Mouse (Mus musculus): Measurements from ENCODE around the gene Zfp74. TPM values are rescaled to one million over a fixed set of nuclear protein-coding genes. Genes with fewer than 3 reads are reported as not detected.

Gene Zfp74
- 8.0 and 11.9 TPM in 2 replicates for polyA plus RNA-seq (2011; ENCODE audit: insufficient read length, low read depth, missing spikeins)

DNA sequence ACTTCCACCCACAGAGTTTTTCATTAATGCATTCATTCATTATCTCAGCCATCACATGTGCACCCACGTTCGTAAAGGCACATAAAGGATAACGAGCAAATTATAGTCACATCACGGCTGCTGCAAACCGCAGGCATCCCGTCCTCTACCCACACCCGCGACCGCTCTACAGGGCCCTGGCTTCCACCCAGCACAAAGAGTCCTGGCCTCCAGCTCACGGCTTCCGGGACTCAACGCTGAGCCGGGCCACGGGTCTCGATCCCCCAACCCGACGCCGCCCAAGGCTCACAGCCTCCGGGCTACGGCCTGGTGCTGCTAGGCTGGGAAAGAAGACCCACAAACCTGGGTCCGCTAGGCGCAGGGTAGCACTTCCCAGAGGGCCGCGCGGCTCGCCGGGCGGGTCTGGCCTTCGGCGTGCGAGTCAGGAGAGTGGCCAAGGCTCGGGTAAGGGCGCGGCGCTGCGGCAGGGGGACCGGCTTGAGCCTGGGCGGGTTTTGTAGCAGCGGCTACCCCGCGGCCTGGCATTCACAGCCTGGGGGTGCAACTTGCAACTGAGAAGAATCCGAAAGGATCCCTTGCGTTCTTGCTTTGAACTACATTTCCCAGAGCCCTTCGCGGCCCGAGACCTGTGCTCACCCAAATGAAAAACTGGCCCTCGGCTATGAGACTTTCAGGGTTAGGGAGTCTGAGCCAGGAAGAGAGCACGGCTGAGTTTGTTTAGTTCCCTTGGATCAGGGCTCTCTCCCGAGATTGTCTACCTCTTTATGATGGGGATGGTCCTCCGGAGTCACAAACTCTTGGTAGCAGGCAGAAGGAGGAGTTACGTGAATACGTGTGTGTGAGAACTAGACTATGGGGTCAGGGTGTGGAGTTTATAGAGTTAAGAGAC lies at the start of gene Zfp74:
Gene Zfp74 (minus strand): TSS at position 577 of the 889 bp plus-strand sequence.
- H3K4me1 ChIP-seq (ENCODE audit: control insufficient read depth, insufficient read depth, low read length): no peaks in the 10 kb centered on the region
- H3K27ac ChIP-seq (ENCODE audit: insufficient read depth, low read length): peak within 1 kb of the TSS; percentile 95
- TF ChIP-seq POLR2A (IDR thresholded peaks at IDR 0.05; ENCODE audit: low read depth, low read length) (peak; percentile 66), CTCF (IDR thresholded peaks at IDR 0.05; ENCODE audit: borderline replicate concordance, insufficient read depth, low read length) (no peak)
- H3K4me3 ChIP-seq (ENCODE audit: insufficient read depth, low read length): peak within 1 kb of the TSS; percentile 54

DNA sequence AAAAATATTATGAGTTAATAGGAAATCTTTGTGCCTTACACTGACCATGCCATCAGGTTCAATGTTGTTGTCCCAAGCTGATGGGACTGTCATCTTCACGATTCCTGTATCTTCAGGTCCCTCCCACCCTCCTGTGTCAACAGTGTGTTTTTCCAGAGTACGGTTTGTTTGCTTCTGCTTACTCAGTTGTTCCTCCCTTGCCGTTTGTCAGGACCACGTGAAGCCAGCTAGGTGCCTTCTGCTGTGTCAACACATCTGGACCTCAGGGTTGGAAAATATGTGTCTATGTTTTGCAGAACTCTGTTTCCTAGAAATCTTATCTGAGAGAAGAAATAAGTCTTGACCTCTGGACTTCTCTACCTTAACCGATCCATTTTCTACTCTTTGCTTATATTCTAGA lies 46.7 kb upstream of the Zfp74 start:
- TF ChIP-seq POLR2A (IDR thresholded peaks at IDR 0.05; ENCODE audit: low read depth, low read length): no peak
- no peak for TF ChIP-seq CTCF (IDR thresholded peaks at IDR 0.05; ENCODE audit: borderline replicate concordance, insufficient read depth, low read length)
- H3K4me1 ChIP-seq (ENCODE audit: control insufficient read depth, insufficient read depth, low read length): no peaks in the 10 kb centered on the region
- H3K27ac ChIP-seq (ENCODE audit: insufficient read depth, low read length): no peak overlapping the region
- no peak overlapping the region for H3K4me3 ChIP-seq (ENCODE audit: insufficient read depth, low read length)

DNA sequence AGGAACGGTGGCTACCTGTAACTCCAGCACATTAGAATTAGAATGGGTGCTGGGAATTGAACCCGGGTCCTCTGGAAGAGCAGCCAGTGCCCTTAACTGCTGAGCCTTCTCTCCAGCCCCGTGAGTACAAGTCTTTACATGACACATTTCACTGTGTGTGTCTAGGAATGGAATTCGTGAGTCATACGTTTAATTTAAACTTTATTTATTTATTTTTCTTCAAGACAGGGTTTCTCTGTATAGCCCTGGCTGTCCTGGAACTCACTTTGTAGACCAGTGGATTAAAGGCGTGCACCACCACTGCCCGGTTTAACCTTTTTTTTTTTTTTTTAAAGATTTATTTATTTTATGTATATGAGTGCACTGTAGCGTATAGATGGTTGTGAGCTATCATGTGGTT lies 41.2 kb upstream of the Zfp74 start:
- no peaks in the 10 kb centered on the region for H3K4me1 ChIP-seq (ENCODE audit: control insufficient read depth, insufficient read depth, low read length)
- H3K27ac ChIP-seq (ENCODE audit: insufficient read depth, low read length): peak overlapping the region; percentile 66
- no peak overlapping the region for H3K4me3 ChIP-seq (ENCODE audit: insufficient read depth, low read length)
- TF ChIP-seq CTCF (IDR thresholded peaks at IDR 0.05; ENCODE audit: borderline replicate concordance, insufficient read depth, low read length) (no peak), POLR2A (IDR thresholded peaks at IDR 0.05; ENCODE audit: low read depth, low read length) (no peak)

DNA sequence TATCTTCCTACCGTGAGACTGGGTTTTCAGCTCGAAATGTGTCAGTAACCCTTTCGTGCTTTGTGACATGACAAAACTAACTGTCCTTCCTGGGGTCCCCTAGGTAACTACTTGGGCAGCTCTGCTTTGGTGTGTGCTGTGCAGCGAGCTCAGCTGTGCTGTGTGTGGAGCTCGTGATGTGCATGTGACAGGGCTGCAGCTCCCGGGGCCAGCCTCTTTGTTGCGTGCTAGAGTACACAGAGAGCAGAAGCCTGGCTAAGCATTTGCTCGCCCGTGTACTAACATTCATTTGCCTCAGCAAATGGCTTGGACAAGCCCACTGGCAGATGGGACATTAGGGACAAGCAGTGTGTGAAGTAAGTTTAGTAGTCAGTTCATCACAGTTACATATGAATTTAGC lies 39.5 kb upstream of the Zfp74 start:
- no peak for TF ChIP-seq CTCF (IDR thresholded peaks at IDR 0.05; ENCODE audit: borderline replicate concordance, insufficient read depth, low read length)
- TF ChIP-seq POLR2A (IDR thresholded peaks at IDR 0.05; ENCODE audit: low read depth, low read length): no peak
- no peak overlapping the region for H3K27ac ChIP-seq (ENCODE audit: insufficient read depth, low read length)
- no peak overlapping the region for H3K4me3 ChIP-seq (ENCODE audit: insufficient read depth, low read length)
- H3K4me1 ChIP-seq (ENCODE audit: control insufficient read depth, insufficient read depth, low read length): no peaks in the 10 kb centered on the region

DNA sequence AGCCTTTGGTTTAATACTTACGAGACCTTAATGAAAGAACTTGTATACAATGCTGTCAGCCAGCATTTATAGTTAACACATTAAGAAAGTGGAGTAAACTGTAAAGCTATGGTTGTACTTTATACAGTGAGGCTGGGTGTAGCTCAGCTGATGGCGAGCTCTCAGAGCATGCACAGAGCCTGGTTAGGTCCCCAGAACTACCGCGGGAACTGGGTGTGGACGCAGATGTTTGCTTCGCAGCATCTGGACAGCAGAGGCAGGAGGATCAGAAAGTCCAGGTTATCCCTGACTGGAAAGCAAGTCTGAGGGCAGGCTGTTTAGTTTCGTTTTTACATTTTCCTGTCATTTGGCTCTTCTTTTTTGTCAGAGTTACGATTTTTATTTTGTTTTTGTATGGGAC lies 38.8 kb upstream of the Zfp74 start:
- Histone ChIP-seq H3K27ac (ENCODE audit: insufficient read depth, low read length) (no peak overlapping the region), H3K4me1 (ENCODE audit: control insufficient read depth, insufficient read depth, low read length) (no peaks in the 10 kb centered on the region), H3K4me3 (ENCODE audit: insufficient read depth, low read length) (no peak overlapping the region)
- TF ChIP-seq CTCF (IDR thresholded peaks at IDR 0.05; ENCODE audit: borderline replicate concordance, insufficient read depth, low read length) (no peak), POLR2A (IDR thresholded peaks at IDR 0.05; ENCODE audit: low read depth, low read length) (no peak)

DNA sequence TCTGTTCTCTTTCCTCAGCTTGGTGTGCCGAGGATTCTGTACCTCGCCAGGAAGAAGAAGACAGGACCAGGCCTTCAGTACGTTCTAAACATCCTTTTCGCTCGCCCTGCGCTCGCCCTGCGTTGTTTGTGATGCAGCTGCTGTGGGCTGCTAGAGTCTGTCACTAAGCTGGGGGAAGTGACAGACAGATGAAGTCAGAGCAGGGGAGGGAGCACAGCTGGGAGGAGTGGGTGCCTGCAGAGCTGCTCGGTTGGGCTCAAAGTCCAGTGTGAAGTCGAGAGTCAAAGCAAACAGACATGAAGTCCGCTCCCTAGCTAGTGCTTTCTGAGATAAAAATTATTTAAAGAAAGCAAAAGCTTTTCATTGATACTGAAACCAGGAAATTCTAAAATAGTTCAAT lies 35.1 kb upstream of the Zfp74 start:
- no peak for TF ChIP-seq CTCF (IDR thresholded peaks at IDR 0.05; ENCODE audit: borderline replicate concordance, insufficient read depth, low read length)
- no peak for TF ChIP-seq POLR2A (IDR thresholded peaks at IDR 0.05; ENCODE audit: low read depth, low read length)
- Histone ChIP-seq H3K27ac (ENCODE audit: insufficient read depth, low read length) (no peak overlapping the region), H3K4me3 (ENCODE audit: insufficient read depth, low read length) (no peak overlapping the region), H3K4me1 (ENCODE audit: control insufficient read depth, insufficient read depth, low read length) (peaks cover 6% of the 10 kb centered on the region; the same call in 1 of the 2 replicates)

DNA sequence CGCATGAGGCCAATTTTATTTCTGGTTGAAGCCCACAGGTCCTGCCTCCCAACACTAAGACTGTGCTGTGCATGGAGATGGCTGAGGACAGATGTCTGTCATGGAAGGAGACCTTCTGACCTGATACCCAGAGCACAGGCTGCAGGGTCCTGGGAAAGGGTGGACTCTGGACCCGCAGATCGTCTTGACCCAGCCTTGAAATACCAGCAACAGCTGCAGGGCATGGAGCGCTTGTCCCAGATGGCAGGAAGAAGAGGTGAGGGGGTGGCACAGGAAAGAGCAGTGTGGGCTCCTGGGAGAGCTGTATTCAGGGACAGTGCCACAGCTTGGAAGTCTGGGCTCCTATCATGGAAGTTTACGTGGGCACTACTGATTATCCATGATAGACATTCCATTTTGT lies 33.7 kb upstream of the Zfp74 start:
- Histone ChIP-seq H3K27ac (ENCODE audit: insufficient read depth, low read length) (no peak overlapping the region), H3K4me1 (ENCODE audit: control insufficient read depth, insufficient read depth, low read length) (peaks cover 6% of the 10 kb centered on the region; the same call in 1 of the 2 replicates), H3K4me3 (ENCODE audit: insufficient read depth, low read length) (no peak overlapping the region)
- TF ChIP-seq CTCF (IDR thresholded peaks at IDR 0.05; ENCODE audit: borderline replicate concordance, insufficient read depth, low read length) (no peak), POLR2A (IDR thresholded peaks at IDR 0.05; ENCODE audit: low read depth, low read length) (no peak)

DNA sequence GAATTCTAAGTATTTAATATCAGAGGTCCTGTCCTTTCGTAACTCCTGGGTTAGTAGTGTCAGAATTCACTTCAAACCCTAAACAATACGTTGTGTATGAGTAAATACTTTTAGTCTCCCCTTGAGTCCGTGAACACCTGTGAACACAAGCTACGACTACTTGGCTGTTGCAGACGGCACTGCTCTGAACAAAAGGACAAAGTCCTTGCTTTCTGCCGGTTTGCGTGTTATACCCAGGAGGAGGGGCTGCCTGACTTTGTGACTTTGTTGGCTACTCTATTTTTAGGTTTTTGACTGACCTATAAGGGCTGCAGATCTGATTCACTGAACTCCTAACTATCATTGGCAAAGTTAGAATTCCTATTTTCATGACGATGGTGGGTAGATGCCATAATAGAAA lies 32.2 kb upstream of the Zfp74 start:
- Histone ChIP-seq H3K4me3 (ENCODE audit: insufficient read depth, low read length) (no peak overlapping the region; the same call in 1 of the 2 replicates), H3K4me1 (ENCODE audit: control insufficient read depth, insufficient read depth, low read length) (peaks cover 11% of the 10 kb centered on the region), H3K27ac (ENCODE audit: insufficient read depth, low read length) (no peak overlapping the region)
- TF ChIP-seq POLR2A (IDR thresholded peaks at IDR 0.05; ENCODE audit: low read depth, low read length) (no peak), CTCF (IDR thresholded peaks at IDR 0.05; ENCODE audit: borderline replicate concordance, insufficient read depth, low read length) (no peak)

DNA sequence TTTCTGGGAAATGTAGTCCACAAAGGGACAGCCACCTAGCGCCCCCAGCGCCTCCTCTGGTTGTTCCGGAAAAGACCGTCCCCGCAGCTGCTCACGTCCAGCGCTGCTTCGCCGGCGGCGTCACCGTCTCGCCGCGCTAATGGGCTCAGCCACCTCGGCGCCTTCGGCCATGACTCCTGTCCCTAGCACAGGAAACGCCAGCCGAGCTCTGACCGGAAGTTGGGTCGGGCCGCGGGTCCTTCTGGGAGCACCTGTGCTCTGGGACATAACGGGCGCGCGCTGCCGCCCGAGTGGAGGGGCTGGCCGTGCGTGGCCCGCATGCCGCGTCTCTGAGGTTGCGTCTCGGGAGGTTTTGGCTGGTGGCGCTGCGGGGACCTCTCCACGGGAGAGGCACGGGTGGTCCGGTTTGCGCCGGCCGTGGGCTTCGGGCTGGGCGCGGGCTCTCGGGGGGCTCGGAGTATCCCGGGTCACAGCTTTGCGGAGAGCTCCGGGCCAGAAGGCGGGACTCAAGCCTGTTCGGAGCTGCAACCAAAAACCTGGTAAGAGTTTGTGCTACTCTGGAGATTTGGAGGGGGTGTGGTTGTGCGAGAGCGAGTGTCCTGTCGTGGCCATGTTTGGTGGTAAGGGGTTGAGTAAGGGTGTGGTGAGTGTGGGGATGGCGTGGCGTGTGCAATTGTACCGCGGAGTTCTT lies 29.9 kb upstream of the Zfp74 start, which contains the start of gene Zfp568:
Gene Zfp568 (plus strand): TSS at position 266 of the 691 bp plus-strand sequence.
- H3K27ac ChIP-seq (ENCODE audit: insufficient read depth, low read length): peak within 1 kb of the TSS; percentile 95
- peak; percentile 96 for TF ChIP-seq POLR2A (IDR thresholded peaks at IDR 0.05; ENCODE audit: low read depth, low read length)
- peak; percentile 26; the same call in 1 of the 2 replicates for TF ChIP-seq CTCF (IDR thresholded peaks at IDR 0.05; ENCODE audit: borderline replicate concordance, insufficient read depth, low read length)
- H3K4me1 ChIP-seq (ENCODE audit: control insufficient read depth, insufficient read depth, low read length): peaks cover 16% of the 10 kb centered on the region
- H3K4me3 ChIP-seq (ENCODE audit: insufficient read depth, low read length): peak within 1 kb of the TSS; percentile 94

DNA sequence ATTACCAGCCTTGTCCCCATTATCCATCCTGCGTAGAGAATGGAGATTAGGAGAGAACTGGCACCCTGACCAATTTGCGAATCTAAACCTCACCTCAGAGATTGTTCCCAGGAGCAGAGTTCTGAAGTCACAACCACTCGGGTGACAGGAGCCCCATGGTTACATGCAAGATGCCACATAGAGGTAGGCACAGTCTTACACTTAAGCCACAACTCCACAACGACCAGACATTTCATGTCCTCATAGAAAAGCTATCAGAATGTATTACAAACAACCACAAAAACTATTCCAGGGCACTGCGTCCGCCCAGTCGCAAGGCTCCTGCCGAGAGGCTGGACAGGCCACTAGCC lies 29.4 kb upstream of the Zfp74 start:
- H3K4me1 ChIP-seq (ENCODE audit: control insufficient read depth, insufficient read depth, low read length): peaks cover 16% of the 10 kb centered on the region
- TF ChIP-seq CTCF (IDR thresholded peaks at IDR 0.05; ENCODE audit: borderline replicate concordance, insufficient read depth, low read length) (no peak), POLR2A (IDR thresholded peaks at IDR 0.05; ENCODE audit: low read depth, low read length) (no peak)
- H3K27ac ChIP-seq (ENCODE audit: insufficient read depth, low read length): peak overlapping the region; percentile 95
- peak overlapping the region; percentile 79 for H3K4me3 ChIP-seq (ENCODE audit: insufficient read depth, low read length)

All from embryonic fibroblast, embryonic 13.5 days (primary cell).